Mouse (Mus musculus) forebrain, embryonic 15.5 days (tissue): ENCODE data around the gene Nrap. TPM values are rescaled to one million over a fixed set of nuclear protein-coding genes. Genes with fewer than 3 reads are reported as not detected.

Experiments
- ATAC-seq: fragments of 200-750 bp; cut with Nextera tagmentation; replicated peaks from 2 replicates; pipeline ENCODE4 v1.8.0; 2017; ENCODE audit warnings: mild to moderate bottlenecking, moderate TSS enrichment, moderate library complexity
- H3K27ac ChIP-seq: fragments of 300-500 bp; sonication (generic); replicated peaks from 2 replicates; pipeline ENCODE4 v1.5.1; 2015; ENCODE audit warnings: mild to moderate bottlenecking, inconsistent platforms
- H3K27me3 ChIP-seq: fragments of 300-500 bp; sonication (generic); 2 replicates; pipeline ENCODE4 v1.6.1; 2015; ENCODE audit warnings: inconsistent platforms
- H3K36me3 ChIP-seq: fragments of 300-500 bp; sonication (generic); 2 replicates; pipeline ENCODE4 v1.6.1; 2015; ENCODE audit warnings: mild to moderate bottlenecking, inconsistent platforms
- H3K4me1 ChIP-seq: fragments of 300-500 bp; sonication (generic); 2 replicates; pipeline ENCODE4 v1.6.1; 2015; ENCODE audit warnings: inconsistent platforms
- H3K4me2 ChIP-seq: fragments of 300-500 bp; sonication (generic); replicated peaks from 2 replicates; pipeline ENCODE4 v1.6.1; 2015; ENCODE audit warnings: mild to moderate bottlenecking, inconsistent platforms
- H3K4me3 ChIP-seq: fragments of 300-500 bp; sonication (generic); 2 replicates; pipeline ENCODE4 v1.5.1; 2015; ENCODE audit warnings: mild to moderate bottlenecking, inconsistent platforms
- H3K9ac ChIP-seq: fragments of 300-500 bp; sonication (generic); replicated peaks from 2 replicates; pipeline ENCODE4 v1.6.1; 2015; ENCODE audit warnings: mild to moderate bottlenecking, inconsistent platforms
- H3K9me3 ChIP-seq: fragments of 300-500 bp; sonication (generic); 2 replicates; pipeline ENCODE4 v1.6.1; 2016; ENCODE audit warnings: inconsistent platforms
- WGBS: fragments of 180-500 bp; shearing (Covaris S2); methylation state at CpG from one replicate; pipeline ENCODE4 v1.1.7; 2015; ENCODE audit warnings: mixed read lengths; 5-methylcytosine and 5-hydroxymethylcytosine counted together
- polyA plus RNA-seq: library from polyadenylated mRNA; unstranded; fragments of >200 nt; fragmentation: Nextera tagmentation; extraction: Ambion mirVana; gene quantifications from 2 replicates; pipeline ENCODE4 v1.2.1, GENCODE M21; 2015

Nrap gene
- polyA plus RNA-seq, 1 experiment from 2014 or later: 0.45 TPM

GRCm38 (mm10) chr19:56355201-56355600, 34.6 kb downstream of the Nrap start:
- Histone ChIP-seq H3K9me3 (no peaks in the 10 kb centered on the region), H3K9ac (no peak overlapping the region), H3K27me3 (no peaks in the 10 kb centered on the region), H3K36me3 (no peaks in the 10 kb centered on the region), H3K4me2 (no peak overlapping the region), H3K4me3 (no peak overlapping the region), H3K27ac (no peak overlapping the region), H3K4me1 (peaks cover 7% of the 10 kb centered on the region)
- 92% methylated on average over 12 of the region's 12 CpGs for WGBS
- ATAC-seq: no peak

DNA sequence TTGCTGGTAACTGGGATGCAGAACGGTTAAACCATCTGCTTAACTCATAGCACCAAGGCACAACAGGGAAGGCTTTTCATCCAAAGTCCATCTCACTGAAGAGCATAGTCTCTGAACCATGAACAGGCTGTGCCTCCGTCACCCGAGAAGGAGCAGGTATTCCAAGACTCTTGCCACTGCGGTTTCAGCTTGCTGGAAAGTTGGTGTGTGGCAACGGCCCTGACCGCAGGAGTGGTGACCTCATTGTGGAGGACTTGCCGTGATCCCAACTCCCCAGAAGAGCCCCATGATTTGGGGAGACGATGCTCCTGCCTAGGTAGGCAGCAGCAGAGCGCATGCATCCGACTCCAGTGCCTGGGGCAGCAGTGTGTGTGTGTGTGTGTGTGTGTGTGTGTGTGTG, 36.1 kb downstream of the Nrap start:
- no peaks in the 10 kb centered on the region for H3K27me3 ChIP-seq
- H3K9me3 ChIP-seq: no peaks in the 10 kb centered on the region
- H3K9ac ChIP-seq: no peak overlapping the region
- WGBS: 87% methylated on average over 10 of the region's 10 CpGs
- H3K4me3 ChIP-seq: no peak overlapping the region
- no peak for ATAC-seq
- H3K27ac ChIP-seq: no peak overlapping the region
- no peak overlapping the region for H3K4me2 ChIP-seq
- peaks cover 14% of the 10 kb centered on the region for H3K4me1 ChIP-seq
- H3K36me3 ChIP-seq: no peaks in the 10 kb centered on the region

GRCm38 (mm10) chr19:56349295-56349694, 40.5 kb downstream of the Nrap start:
- H3K36me3 ChIP-seq: no peaks in the 10 kb centered on the region
- H3K27ac ChIP-seq: no peak overlapping the region
- 40% methylated on average over 6 of the region's 6 CpGs for WGBS
- no peaks in the 10 kb centered on the region for H3K9me3 ChIP-seq
- no peaks in the 10 kb centered on the region for H3K27me3 ChIP-seq
- no peak for ATAC-seq
- no peak overlapping the region for H3K4me3 ChIP-seq
- peaks cover 17% of the 10 kb centered on the region for H3K4me1 ChIP-seq
- H3K4me2 ChIP-seq: no peak overlapping the region
- H3K9ac ChIP-seq: no peak overlapping the region

GRCm38 (mm10) chr19:56346750-56347149, 43.1 kb downstream of the Nrap start:
- Histone ChIP-seq H3K4me1 (peaks cover 31% of the 10 kb centered on the region), H3K27me3 (no peaks in the 10 kb centered on the region), H3K9me3 (no peaks in the 10 kb centered on the region), H3K36me3 (no peaks in the 10 kb centered on the region), H3K4me3 (no peak overlapping the region), H3K4me2 (peak overlapping the region; percentile 16; the same call in 1 of the 2 replicates), H3K9ac (no peak overlapping the region), H3K27ac (no peak overlapping the region)
- ATAC-seq: no peak
- WGBS: 19% methylated on average over 13 of the region's 13 CpGs

DNA sequence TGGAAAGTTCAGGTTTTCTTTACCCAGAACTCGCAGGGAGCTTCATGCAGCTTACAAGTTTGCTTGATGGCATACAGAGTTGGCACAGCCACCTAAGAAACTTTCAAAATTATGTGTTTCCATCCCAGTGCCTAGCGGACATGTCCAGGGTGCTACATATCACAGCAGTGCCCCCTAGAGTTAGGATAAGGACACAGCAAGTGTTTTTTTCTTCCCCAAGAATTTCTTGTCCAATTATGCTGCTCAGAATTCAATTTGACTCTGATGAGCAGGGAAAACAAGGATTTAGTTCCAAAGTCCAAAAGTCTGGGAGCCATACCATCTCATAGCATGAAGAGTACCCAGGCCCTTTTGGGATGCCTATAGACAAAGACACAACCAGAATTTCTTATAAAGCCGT, 43.8 kb downstream of the Nrap start:
- H3K4me1 ChIP-seq: peaks cover 31% of the 10 kb centered on the region
- 76% methylated on average over 3 of the region's 3 CpGs for WGBS
- H3K36me3 ChIP-seq: no peaks in the 10 kb centered on the region
- no peaks in the 10 kb centered on the region for H3K27me3 ChIP-seq
- no peaks in the 10 kb centered on the region for H3K9me3 ChIP-seq
- ATAC-seq: no peak
- no peak overlapping the region for H3K4me2 ChIP-seq
- H3K4me3 ChIP-seq: no peak overlapping the region
- no peak overlapping the region for H3K27ac ChIP-seq
- no peak overlapping the region for H3K9ac ChIP-seq

- no peak overlapping the region for H3K27ac ChIP-seq
- H3K4me2 ChIP-seq: peak overlapping the region; percentile 30
- ATAC-seq: peak; percentile 54; the same call in 1 of the 2 replicates
- H3K9ac ChIP-seq: no peak overlapping the region
- H3K36me3 ChIP-seq: no peaks in the 10 kb centered on the region
- H3K27me3 ChIP-seq: no peaks in the 10 kb centered on the region
- peaks cover 24% of the 10 kb centered on the region for H3K4me1 ChIP-seq
- peak overlapping the region; percentile 18; the same call in 1 of the 2 replicates for H3K4me3 ChIP-seq
- no peaks in the 10 kb centered on the region for H3K9me3 ChIP-seq
- 6% methylated on average over 26 of the region's 26 CpGs for WGBS
Measured at GRCm38 (mm10) chr19:56343869-56344563, 45.8 kb downstream of the Nrap start.

GRCm38 (mm10) chr19:56342006-56342405, 47.8 kb downstream of the Nrap start:
- peaks cover 23% of the 10 kb centered on the region for H3K4me1 ChIP-seq
- H3K9me3 ChIP-seq: no peaks in the 10 kb centered on the region
- no peaks in the 10 kb centered on the region for H3K27me3 ChIP-seq
- H3K27ac ChIP-seq: no peak overlapping the region
- no peaks in the 10 kb centered on the region for H3K36me3 ChIP-seq
- no peak overlapping the region for H3K4me3 ChIP-seq
- ATAC-seq: no peak
- no peak overlapping the region for H3K4me2 ChIP-seq
- no peak overlapping the region for H3K9ac ChIP-seq
- 58% methylated on average over 8 of the region's 8 CpGs for WGBS

- H3K9me3 ChIP-seq: no peaks in the 10 kb centered on the region
- WGBS: 77% methylated on average over 12 of the region's 12 CpGs
- H3K9ac ChIP-seq: no peak overlapping the region
- no peak overlapping the region for H3K4me3 ChIP-seq
- H3K27ac ChIP-seq: no peak overlapping the region
- no peak for ATAC-seq
- H3K4me2 ChIP-seq: no peak overlapping the region
- no peaks in the 10 kb centered on the region for H3K4me1 ChIP-seq
- H3K36me3 ChIP-seq: no peaks in the 10 kb centered on the region
- no peaks in the 10 kb centered on the region for H3K27me3 ChIP-seq
Measured at GRCm38 (mm10) chr19:56336826-56337225, 53.0 kb downstream of the Nrap start.

GRCm38 (mm10) chr19:56336321-56336720, 53.5 kb downstream of the Nrap start:
- Histone ChIP-seq H3K4me1 (no peaks in the 10 kb centered on the region), H3K27ac (no peak overlapping the region), H3K4me2 (no peak overlapping the region), H3K27me3 (no peaks in the 10 kb centered on the region), H3K36me3 (no peaks in the 10 kb centered on the region), H3K9ac (no peak overlapping the region), H3K9me3 (no peaks in the 10 kb centered on the region), H3K4me3 (no peak overlapping the region)
- ATAC-seq: no peak
- WGBS: 92% methylated on average over 17 of the region's 17 CpGs

DNA sequence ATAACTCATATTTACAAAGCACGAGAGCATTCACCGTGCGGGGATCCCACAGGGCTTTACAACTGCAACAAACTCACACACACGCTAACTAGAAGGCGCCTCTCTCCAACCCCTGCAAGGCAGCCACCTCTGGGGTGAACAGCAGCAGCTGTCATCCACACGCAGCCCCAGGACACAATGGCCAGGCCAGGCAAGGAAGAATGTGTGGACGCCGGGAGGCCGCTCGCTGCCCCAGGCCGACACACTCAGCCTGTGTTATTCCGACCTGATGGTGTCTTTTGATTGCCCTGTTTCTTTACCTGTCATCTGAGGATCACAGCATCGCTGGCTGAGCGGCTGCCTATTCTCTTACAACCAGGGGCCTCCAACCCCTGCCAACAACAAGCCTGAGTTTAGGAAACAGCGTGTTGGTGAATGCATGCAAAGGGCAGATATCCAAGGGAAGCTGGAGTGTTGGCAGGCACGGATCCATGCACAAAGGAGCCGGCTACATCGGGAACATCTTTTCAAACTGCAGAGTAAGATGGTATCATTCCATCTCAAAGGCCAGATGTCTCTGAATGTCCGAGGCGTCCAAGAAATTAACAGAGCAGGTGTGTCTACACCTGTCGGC, 63.5 kb downstream of the Nrap start:
- Histone ChIP-seq H3K4me1 (peaks cover 12% of the 10 kb centered on the region), H3K27me3 (no peaks in the 10 kb centered on the region), H3K4me3 (no peak overlapping the region), H3K4me2 (peak overlapping the region; percentile 13; the same call in 1 of the 2 replicates), H3K27ac (0 out of 2 replicates have a peak overlapping the region, but pooled peaks have one; percentile 7), H3K36me3 (no peaks in the 10 kb centered on the region), H3K9ac (no peak overlapping the region), H3K9me3 (no peaks in the 10 kb centered on the region)
- peak; percentile 61 for ATAC-seq
- WGBS: 21% methylated on average over 21 of the region's 21 CpGs

- Histone ChIP-seq H3K4me3 (no peak overlapping the region), H3K9me3 (no peaks in the 10 kb centered on the region), H3K9ac (no peak overlapping the region), H3K36me3 (no peaks in the 10 kb centered on the region), H3K4me1 (peaks cover 13% of the 10 kb centered on the region), H3K27ac (no peak overlapping the region), H3K27me3 (no peaks in the 10 kb centered on the region), H3K4me2 (no peak overlapping the region)
- 47% methylated on average over 10 of the region's 10 CpGs for WGBS
- no peak for ATAC-seq
Measured at GRCm38 (mm10) chr19:56325676-56326075, 64.2 kb downstream of the Nrap start.

DNA sequence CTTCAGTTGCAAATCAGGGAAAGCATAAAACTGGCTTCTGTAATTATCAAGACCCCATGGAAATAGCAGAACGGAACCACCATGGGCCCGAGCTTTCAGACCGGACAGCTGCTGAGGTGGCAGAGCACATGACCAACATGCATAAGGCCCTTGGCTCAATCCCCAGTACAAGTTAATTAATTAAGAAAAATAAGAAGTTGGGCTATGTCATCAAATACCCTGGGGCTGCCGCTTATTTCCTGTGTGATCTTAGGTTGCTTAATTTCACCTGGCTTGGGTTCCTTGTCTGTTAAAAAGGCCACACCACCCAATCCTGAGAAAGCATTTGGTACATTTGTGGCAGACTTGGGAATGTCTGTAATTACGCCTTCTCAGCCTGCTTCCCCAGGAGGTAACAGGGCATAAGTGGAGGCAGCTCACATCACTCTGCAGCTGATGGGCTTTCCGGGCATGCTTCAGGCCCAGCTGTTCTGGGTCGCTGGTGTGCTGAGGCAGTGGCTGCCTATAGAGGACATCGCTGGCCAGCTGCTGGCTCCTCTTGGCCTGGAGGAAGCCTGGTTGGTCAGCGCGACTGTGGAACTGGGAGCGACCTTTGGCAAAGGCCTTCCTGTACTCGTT, 68.4 kb downstream of the Nrap start:
- no peaks in the 10 kb centered on the region for H3K27me3 ChIP-seq
- peaks cover 18% of the 10 kb centered on the region for H3K4me1 ChIP-seq
- no peaks in the 10 kb centered on the region for H3K9me3 ChIP-seq
- no peak overlapping the region for H3K9ac ChIP-seq
- H3K36me3 ChIP-seq: no peaks in the 10 kb centered on the region
- no peak overlapping the region for H3K4me3 ChIP-seq
- H3K27ac ChIP-seq: no peak overlapping the region
- no peak for ATAC-seq
- WGBS: 63% methylated on average over 12 of the region's 12 CpGs
- no peak overlapping the region for H3K4me2 ChIP-seq
